Mouse (Mus musculus): ENCODE data around the gene Nck1.
A peak's percentile ranks its signal among the peaks of the same experiment; 100 is the strongest.

Nck1 gene

GRCm38 (mm10) chr9:100544948-100545714 is 803 bp downstream of the Nck1 start:
- ATAC-seq (ENCODE audit: insufficient number of reproducible peaks, low FRiP score, low TSS enrichment) = peak; percentile 38; the same call in 1 of the 2 replicates

GRCm38 (mm10) chr9:100535618-100536262 is 10.2 kb downstream of the Nck1 start:
- ATAC-seq (ENCODE audit: insufficient number of reproducible peaks, low FRiP score, low TSS enrichment) = no peak

DNA sequence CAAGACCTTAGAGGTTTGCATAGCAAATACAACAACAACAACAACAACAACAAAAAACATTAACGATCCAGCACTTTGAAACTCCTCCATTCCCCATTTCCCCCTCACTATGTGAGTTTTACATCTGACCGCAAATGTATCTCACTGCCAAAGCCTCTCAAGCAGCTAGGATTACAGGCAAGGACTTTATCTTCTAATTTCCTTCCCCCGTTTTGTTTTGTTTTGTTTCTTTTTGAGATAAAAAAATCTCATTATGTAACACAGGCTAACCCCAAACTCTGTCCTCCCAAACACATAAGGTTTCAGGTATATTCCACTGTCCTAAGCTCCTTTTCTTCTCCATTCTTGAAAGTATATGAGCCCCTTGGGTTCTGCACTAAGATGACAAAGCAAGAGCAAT is 11.2 kb downstream of the Nck1 start:
- no peak for ATAC-seq (ENCODE audit: insufficient number of reproducible peaks, low FRiP score, low TSS enrichment)

DNA sequence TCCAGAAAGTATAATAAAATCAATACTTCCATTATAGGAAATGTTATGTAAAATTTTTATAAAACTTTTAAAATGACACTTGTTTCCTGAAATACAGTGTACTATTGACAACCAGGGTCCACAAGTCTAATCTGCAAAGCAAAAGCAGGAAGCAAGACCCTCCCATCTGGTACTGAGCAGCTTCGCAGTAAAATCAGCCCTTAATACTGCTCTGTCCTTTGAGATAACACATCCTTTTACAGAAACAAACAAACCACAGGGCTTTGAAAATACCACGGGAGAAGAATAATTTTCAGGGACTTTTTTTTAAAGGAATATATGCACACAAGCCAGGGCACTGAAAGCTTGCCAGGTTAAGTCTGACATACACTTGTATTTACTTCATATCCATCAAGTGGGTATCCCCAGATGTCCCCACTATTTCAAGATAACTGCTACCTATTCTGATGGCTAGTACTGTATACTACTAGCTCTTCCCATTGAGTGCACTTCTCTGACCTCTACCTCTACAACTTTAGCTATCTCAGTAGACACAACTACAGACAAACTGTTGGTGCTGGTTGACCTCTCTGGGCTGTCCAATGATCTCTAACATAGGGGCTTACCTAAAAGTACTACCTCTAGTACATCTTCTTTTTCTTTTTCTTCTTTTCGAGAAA is 13.0 kb downstream of the Nck1 start:
- ATAC-seq (ENCODE audit: insufficient number of reproducible peaks, low FRiP score, low TSS enrichment) = no peak

GRCm38 (mm10) chr9:100531296-100531695 is 14.6 kb downstream of the Nck1 start:
- ATAC-seq (ENCODE audit: insufficient number of reproducible peaks, low FRiP score, low TSS enrichment) = no peak

DNA sequence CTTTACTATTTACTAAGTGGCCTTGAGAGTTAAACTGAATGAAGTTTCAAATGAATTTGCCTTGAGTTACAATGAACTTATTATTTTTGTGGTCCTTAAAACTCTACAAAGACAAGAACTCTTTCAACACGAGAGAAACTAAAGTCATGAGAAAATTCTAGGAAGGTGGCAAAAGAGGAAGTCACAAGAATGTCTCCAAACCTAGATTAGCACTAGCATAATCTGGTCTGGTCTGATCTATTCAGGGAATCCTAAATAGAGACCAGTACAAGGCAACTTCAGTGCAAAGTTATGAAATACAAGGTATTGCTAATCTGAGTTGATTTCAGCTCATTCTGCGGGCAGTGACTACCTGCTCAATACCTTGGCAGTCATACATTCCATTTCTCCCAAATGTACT is 20.7 kb downstream of the Nck1 start:
- ATAC-seq (ENCODE audit: insufficient number of reproducible peaks, low FRiP score, low TSS enrichment) = no peak

DNA sequence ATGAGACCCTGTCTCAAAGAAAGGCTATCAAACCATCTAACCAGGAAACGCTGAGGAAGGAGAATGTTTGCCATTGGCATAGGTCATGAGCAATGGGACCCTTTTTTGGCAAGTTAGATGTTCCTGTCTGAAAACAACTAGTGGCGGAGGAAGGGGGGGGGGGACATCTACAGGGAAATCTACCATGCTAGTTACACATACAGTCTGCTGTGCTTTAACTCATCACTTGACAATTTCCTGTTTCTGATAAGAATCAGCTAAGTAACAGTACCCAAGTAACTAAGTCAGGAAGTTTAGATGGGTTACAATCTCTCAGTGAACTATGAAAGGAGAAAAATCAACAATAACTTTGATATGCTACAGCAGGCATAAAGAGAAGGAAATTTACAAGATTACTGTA is 23.9 kb downstream of the Nck1 start:
- no peak for ATAC-seq (ENCODE audit: insufficient number of reproducible peaks, low FRiP score, low TSS enrichment)

DNA sequence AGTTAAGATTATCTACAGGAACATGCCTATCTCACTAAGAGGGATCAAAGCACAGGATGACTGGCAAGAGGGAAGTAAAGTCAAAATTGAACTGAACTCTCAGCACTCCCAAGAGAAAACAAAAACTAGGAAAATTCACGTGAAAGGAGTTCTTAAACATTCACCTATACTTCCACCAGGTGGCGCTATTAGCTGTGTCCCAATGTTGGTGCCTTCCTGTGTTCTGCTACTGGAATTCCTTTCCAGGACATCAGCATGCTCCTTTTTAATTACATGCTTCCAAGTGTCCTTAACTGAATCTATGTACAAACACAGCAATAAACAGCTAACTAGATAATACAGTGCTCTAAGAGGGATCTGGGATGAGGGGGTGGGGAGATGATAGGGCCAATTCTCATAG is 25.3 kb downstream of the Nck1 start:
- ATAC-seq (ENCODE audit: insufficient number of reproducible peaks, low FRiP score, low TSS enrichment) = peak; percentile 31; the same call in 1 of the 2 replicates

GRCm38 (mm10) chr9:100520012-100520411 is 25.9 kb downstream of the Nck1 start:
- ATAC-seq (ENCODE audit: insufficient number of reproducible peaks, low FRiP score, low TSS enrichment) = no peak

DNA sequence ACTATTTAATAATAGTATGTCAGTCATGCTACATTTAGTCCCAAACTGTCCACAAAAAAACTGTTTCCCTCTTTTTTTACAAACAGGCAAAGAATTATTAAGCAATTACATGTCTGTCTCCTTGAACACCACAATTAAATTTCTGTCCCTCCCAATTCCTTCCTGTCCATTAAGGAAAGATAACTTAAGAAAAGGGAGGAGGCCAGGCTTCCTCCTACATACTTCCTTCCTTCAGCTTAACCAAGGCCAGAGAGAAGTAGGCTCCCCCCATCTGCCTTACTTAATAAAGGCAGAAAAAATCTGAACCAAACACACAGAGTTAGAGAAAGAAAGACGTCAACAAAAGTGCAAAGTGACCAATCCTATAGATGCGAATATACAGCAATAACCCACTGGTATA is 38.4 kb downstream of the Nck1 start:
- ATAC-seq (ENCODE audit: insufficient number of reproducible peaks, low FRiP score, low TSS enrichment) = no peak

DNA sequence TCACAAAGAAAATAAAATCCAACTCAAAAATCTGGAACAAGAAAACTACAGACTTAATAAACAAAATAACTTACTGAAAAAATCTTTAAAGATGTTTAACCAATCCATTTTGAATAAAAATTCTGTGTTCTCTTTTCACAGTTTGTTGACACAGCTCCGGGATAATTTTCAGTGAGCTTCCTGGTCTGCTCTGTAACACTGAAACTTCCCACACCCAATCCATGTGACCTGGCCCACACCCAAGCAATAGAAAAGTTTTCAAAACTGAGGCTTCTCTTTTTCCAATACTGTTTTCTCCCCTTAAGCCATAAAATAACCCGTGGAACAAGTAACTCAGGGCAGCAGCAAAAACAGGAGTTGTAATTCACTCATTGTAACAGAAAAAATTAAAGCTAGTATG is 39.3 kb downstream of the Nck1 start:
- ATAC-seq (ENCODE audit: insufficient number of reproducible peaks, low FRiP score, low TSS enrichment) = no peak

GRCm38 (mm10) chr9:100505498-100505897 is 40.4 kb downstream of the Nck1 start:
- no peak for ATAC-seq (ENCODE audit: insufficient number of reproducible peaks, low FRiP score, low TSS enrichment)

- ATAC-seq (ENCODE audit: insufficient number of reproducible peaks, low FRiP score, low TSS enrichment) = no peak
Observed at GRCm38 (mm10) chr9:100493611-100494261, 52.2 kb downstream of the Nck1 start.

- no peak for ATAC-seq (ENCODE audit: insufficient number of reproducible peaks, low FRiP score, low TSS enrichment)
Observed at GRCm38 (mm10) chr9:100491424-100491823, 54.5 kb downstream of the Nck1 start.

DNA sequence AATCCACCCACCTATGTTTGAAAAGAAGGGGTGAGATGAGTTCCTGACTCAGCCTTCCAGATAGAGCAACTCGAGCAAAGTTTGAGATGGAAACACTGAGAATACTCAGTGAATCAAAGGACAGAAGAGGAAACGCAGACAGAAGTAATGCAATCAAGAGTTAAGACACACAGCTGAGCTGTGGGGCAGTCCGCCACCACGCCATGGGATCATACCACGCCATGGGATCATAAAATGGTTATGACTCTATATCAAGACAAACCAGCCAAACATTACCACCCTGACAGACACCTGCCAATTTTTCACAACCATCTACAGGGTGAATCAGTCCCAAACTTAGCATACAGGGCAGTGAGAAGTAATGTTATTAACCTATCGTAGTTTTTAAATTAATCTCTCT is 57.0 kb downstream of the Nck1 start:
- ATAC-seq (ENCODE audit: insufficient number of reproducible peaks, low FRiP score, low TSS enrichment) = no peak

DNA sequence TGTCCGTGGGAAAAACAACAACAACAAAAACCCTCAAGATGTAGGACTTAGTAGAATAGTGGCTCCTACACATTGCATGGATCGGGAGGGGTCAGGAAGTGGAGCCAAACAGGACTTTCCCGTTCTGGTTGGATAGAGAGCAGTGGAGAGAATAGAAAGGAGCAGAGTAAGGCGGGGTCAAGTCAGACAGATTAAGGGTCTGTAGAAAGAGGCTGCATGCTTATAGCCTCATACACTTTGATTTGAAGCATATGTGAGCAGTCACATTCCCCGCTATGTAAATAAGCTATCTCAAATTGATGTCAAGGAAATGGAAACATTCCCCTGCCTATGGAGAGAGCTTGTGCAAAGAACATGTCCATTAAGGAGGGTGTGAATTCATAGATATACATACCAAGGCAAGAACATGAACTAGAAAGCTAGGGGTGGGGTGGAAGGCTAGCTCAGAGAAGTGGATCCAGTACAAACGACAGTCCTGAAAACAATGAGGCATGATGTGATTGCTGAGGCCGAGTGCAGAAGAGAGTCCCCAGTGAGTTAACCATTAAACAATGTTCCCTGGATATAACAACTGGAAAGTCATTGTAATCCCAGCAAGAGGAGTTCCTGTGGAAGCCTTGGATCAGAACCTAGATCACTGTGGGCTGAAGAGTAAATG is 57.7 kb downstream of the Nck1 start:
- ATAC-seq (ENCODE audit: insufficient number of reproducible peaks, low FRiP score, low TSS enrichment) = no peak

GRCm38 (mm10) chr9:100486431-100486830 is 59.5 kb downstream of the Nck1 start, which contains the start of gene Il20rb:
TSS of gene Il20rb (minus strand) at chr9:100486788.
- ATAC-seq (ENCODE audit: insufficient number of reproducible peaks, low FRiP score, low TSS enrichment) = no peak

GRCm38 (mm10) chr9:100483318-100483717 is 62.6 kb downstream of the Nck1 start:
- no peak for ATAC-seq (ENCODE audit: insufficient number of reproducible peaks, low FRiP score, low TSS enrichment)

- no peak for ATAC-seq (ENCODE audit: insufficient number of reproducible peaks, low FRiP score, low TSS enrichment)
Observed at GRCm38 (mm10) chr9:100481626-100482025, 64.3 kb downstream of the Nck1 start.

- ATAC-seq (ENCODE audit: insufficient number of reproducible peaks, low FRiP score, low TSS enrichment) = no peak
Observed at GRCm38 (mm10) chr9:100474056-100474455, 71.9 kb downstream of the Nck1 start.
